Mouse (Mus musculus) bone marrow, adult 2 months (tissue): ENCODE results near the gene Dpp7. TPM values are rescaled to one million over a fixed set of nuclear protein-coding genes. Genes with fewer than 3 reads are reported as not detected.
A peak's percentile ranks its signal among the peaks of the same experiment; 100 is the strongest.

Source experiments
- H3K27ac ChIP-seq: fragments of 200-500 bp; 2 replicates; pipeline ENCODE4 v1.5.1; 2012; ENCODE audit warnings: low read depth, mild to moderate bottlenecking, control low read depth, inconsistent platforms, low read length; ENCODE audit not compliant: control insufficient read depth, poor library complexity, insufficient read depth
- H3K4me1 ChIP-seq: fragments of 200-500 bp; 2 replicates; pipeline ENCODE4 v1.6.1; 2011; ENCODE audit warnings: low read length; ENCODE audit not compliant: control insufficient read depth, insufficient read depth
- H3K4me3 ChIP-seq: fragments of 200-500 bp; replicated peaks from 2 replicates; pipeline ENCODE3; 2011; ENCODE audit warnings: mild to moderate bottlenecking, low read depth, low read length, control low read depth; ENCODE audit not compliant: control insufficient read depth
- CTCF ChIP-seq: fragments of 200-500 bp; IDR thresholded peaks from 2 replicates; pipeline ENCODE4 v1.5.1; 2011; ENCODE audit warnings: low read length, control low read depth; ENCODE audit not compliant: control insufficient read depth, insufficient read depth
- POLR2A ChIP-seq: fragments of 200-500 bp; IDR thresholded peaks from 2 replicates; pipeline ENCODE4 v1.6.1; 2011; ENCODE audit warnings: low read depth, mild to moderate bottlenecking, control low read depth, low read length, borderline replicate concordance; ENCODE audit not compliant: control insufficient read depth
- WGBS: fragments of 180-500 bp; shearing (Covaris S2); methylation state at CpG from one replicate; pipeline ENCODE4 v1.1.7; 2018; 5-methylcytosine and 5-hydroxymethylcytosine counted together
- polyA plus RNA-seq: library from polyadenylated mRNA; stranded (reverse); fragments of >200 nt; gene quantifications from 2 replicates; pipeline ENCODE4 v1.2.4, GENCODE M21; 2011; ENCODE audit warnings: low replicate concordance; ENCODE audit not compliant: missing spikeins, insufficient read depth, insufficient read length

The Dpp7 gene
- polyA plus RNA-seq, 1 experiment, result 29.5 TPM

DNA sequence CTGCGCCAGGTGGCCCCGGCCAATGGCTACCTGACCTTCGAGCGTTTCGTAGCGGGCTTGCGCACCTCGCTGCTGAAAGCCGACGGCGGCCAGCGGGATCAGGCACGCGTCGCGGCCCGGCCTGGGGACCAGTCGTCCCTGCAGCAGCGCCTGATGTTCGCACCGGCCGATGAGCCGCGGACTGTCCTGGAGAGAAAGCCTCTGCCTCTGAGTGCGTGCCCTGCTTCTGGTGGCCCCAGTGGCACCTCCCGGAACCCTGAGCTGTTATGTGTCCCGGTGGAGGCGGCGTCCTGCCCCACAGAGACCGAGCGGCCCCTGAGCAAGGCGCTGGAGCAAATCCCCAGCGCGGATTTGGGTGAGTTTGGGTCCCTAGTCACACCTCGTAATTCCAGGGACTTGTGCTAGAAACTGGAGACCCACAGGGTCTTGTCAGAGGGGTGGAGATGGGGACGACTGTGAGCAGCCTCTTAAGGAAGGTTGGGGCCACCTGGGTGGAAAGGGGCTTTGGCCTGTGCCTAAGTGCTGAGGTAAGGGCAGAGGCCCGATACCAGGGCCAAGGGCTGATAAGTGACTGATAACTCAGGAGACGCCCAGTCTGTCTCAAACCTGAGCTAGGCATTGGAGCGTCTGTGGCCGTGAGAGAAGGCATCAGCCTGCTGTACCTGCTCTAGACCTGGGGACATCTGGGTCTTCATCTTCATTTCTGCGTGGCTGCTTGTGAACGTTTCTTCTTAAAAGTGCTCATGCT, 16.7 kb upstream of the Dpp7 start:
- TF ChIP-seq CTCF (no peak), POLR2A (no peak)
- Histone ChIP-seq H3K4me3 (peak overlapping the region; percentile 61), H3K27ac (peak overlapping the region; percentile 50), H3K4me1 (peaks cover 3% of the 10 kb centered on the region)
- WGBS, result 3% methylated on average over 42 of the region's 42 CpGs

DNA sequence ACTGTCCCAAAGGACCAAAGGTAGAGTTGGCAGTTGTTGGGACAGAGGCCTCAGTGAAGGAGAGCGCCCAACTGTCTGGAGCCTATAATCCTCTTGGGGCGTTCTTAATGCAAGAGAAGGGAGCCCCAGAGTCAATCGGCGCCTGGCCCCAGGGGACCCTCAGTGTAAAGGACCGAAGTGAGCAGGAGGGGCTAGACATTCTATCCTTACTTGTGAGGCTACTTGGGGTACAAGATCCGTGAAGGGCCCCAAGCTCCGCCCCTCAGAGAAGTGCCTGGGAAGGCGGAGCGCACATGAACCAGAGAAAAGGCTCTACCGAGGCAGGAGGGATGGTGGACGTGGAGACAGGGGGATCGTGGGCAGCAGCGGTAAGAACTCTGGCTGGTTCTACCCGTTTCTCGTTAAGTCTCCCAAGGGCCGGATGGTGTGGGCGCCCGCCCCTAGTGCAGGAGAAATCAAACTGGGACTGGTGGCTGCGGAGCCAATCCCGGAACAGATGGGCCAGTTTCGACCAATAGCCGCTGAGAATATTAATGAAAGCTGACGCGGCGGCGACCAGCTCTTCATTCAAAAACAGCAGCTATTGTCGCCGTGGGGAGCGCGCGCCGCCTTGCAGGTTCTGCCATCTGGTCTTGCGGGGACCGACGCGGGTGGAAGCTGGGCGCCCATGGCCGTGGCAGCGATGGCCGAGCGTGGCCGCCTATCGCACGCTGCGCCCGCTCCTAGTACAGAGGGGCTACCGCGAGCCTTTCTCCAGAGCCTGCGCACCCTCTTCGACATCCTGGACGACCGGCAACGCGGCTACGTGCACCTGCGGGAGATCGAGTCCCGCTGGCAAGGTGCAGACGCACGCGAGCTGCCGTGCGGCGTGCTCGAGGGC, 15.8 kb upstream of the Dpp7 start, which contains the start of gene Sapcd2:
Gene Sapcd2 (plus strand): TSS at position 558 of the 880 bp plus-strand sequence.
- peak within 1 kb of the TSS; percentile 50 for H3K27ac ChIP-seq
- H3K4me3 ChIP-seq, result peak within 1 kb of the TSS; percentile 61
- WGBS, result 2% methylated on average over 65 of the region's 65 CpGs
- TF ChIP-seq CTCF, result no peak
- TF ChIP-seq POLR2A, result peak; percentile 78
- peaks cover 3% of the 10 kb centered on the region for H3K4me1 ChIP-seq

DNA sequence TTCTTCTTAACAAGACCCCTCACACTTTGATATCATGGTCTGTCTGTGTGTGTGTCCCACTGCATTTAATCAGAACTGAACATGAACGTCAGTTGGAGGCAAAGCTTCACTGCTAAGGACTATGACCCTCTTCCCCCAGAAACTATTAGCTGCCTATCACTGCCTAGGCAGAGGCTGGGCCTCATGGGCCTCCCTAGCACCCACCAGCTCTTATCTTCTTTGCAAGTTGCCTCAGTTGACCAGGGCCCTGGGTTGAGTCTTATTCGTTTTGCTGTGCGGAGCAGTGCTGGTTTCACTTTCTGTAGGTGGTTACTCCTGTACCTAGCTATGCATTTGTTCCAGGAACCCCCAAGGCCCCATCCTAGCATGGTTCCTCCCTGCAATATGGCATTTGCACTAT, 13.8 kb upstream of the Dpp7 start:
- 71% methylated on average over 3 of the region's 3 CpGs for WGBS
- H3K27ac ChIP-seq, result no peak overlapping the region
- H3K4me1 ChIP-seq, result peaks cover 3% of the 10 kb centered on the region
- TF ChIP-seq POLR2A (no peak), CTCF (no peak)
- H3K4me3 ChIP-seq, result no peak overlapping the region

DNA sequence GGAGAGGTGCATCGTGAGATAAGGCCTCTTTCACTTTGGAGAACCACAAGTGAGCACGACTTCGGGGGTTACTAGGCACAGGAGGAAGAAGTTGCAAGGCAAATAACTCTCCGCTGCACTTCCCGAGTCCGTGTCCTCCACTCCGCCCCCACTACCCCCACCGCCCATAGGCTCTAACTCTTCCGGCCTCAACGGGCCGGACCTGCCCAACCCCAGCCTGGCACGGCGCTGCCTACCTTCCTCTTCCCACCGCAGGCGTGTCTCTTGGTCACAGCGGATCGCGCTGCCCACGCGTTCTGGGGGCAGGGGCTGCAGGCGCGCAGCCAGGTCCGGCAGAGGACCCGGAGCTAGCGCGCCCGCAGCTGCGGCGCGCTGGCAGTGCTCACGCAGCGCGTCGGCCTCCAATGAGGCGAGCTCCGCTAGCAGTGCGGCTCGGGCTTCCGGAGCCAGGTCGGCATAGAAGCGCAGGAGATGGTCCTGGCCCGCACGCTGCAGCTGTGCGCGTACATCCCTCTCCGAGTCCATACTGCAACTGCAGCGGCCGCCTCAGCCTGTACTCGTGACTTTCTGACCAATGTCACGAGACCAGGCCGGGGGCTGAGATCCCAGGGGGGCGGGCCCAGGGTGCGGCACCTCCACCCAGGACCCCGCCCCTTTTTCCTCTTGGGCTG, 9.1 kb upstream of the Dpp7 start, which contains the start of gene Uap1l1:
Gene Uap1l1 (minus strand): TSS at position 592 of the 671 bp plus-strand sequence.
- H3K4me3 ChIP-seq, result peak within 1 kb of the TSS; percentile 83
- no peak for TF ChIP-seq CTCF
- peak; percentile 83; the same call in 1 of the 2 replicates for TF ChIP-seq POLR2A
- under 1% methylated on average over 54 of the region's 54 CpGs for WGBS
- peak within 1 kb of the TSS; percentile 96 for H3K27ac ChIP-seq
- peaks cover 3% of the 10 kb centered on the region for H3K4me1 ChIP-seq

DNA sequence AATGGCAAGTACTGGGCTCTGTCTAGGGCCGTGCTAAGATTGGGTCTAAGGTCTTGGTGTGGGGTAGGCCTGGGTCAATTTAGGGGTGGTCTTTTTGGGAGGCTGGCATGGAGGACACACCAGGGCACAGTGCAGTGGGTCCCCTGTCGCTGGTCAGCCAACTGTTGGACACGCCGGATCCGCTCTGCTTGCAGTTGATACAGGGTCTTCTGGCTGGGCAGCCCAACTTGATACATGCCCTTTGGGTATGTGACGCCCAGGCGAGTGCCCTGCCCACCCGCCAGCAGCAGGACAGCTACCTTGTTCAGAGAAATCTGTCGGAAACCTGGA, 8.6 kb upstream of the Dpp7 start:
- peak overlapping the region; percentile 83 for H3K4me3 ChIP-seq
- TF ChIP-seq CTCF (no peak), POLR2A (no peak)
- peak overlapping the region; percentile 96 for H3K27ac ChIP-seq
- peaks cover 3% of the 10 kb centered on the region for H3K4me1 ChIP-seq
- 24% methylated on average over 9 of the region's 9 CpGs for WGBS

DNA sequence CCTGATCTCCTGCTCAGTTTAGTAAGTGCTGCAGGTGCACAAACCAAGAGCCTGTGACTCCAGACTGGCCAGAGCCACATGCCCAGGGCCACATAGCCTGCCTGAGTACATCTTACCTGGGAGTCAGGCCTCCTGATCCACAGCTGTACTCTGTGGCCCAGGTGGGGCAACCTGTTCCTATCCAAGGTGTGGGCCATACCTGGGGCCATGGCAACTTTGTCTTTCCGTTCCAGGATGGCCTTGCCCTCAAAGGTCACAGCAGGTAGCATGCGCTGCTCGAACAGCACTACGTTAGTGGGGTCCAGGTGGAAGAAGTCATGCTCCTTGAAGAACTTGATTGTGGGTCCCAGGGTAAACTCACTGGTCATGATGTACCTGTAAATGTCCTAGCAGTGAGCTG, 8.2 kb upstream of the Dpp7 start:
- TF ChIP-seq CTCF (no peak), POLR2A (no peak)
- 87% methylated on average over 4 of the region's 4 CpGs for WGBS
- Histone ChIP-seq H3K4me1 (peaks cover 3% of the 10 kb centered on the region), H3K4me3 (peak overlapping the region; percentile 83), H3K27ac (no peak overlapping the region)

DNA sequence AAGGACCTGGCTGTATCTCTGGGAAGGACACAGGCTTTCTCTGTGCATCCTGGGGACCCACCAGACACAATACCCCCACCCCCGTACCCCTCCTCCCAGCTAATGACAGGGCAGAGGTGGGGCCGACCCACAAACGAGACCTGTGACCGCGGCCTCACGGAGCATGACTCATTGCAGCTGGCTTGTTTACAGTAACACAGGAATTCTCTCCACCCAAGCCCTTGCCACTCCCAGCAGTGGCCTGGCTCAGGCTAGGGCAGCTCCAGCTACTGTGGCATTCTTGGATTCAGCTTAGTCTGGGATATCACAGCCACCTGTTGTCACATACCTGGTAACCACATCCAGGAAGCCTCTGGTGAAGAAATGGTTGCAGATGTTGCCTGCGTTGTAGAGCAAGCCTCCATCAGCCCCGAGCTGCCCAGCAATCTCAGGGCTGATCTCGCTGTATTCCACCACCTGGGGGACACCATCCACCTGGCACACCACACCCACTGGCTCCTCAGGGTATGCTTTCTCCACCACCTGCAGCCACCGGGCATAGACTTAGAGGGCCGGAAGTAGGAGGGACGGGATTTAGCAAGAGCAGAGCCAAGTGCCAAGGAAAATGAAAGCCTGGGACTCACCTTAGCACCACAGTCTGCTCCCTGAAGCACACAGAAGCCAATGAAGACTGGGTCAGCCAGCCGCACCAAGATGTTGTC, 7.5 kb upstream of the Dpp7 start:
- WGBS, result 62% methylated on average over 13 of the region's 13 CpGs
- TF ChIP-seq POLR2A (no peak), CTCF (no peak)
- peaks cover 3% of the 10 kb centered on the region for H3K4me1 ChIP-seq
- H3K4me3 ChIP-seq, result no peak overlapping the region
- H3K27ac ChIP-seq, result no peak overlapping the region

DNA sequence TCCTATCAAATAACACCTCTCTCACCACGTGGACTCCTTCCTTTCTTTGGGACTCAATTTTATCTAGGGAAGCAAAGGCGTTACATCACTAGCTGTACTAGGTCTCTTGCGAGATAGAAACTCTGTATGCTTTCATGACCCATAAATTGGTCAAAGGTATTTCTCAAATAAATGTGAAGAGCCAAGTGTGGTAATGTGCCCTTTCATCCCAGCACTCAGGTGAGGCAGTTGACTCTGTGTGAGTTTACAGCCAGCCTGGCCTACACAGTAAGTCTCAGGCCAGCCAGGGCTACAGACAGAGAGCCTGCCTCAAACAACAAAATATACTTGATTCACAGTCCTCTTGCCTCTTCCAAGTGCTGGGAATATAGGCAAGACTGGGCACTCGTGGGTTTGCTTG, 3.7 kb upstream of the Dpp7 start:
- 56% methylated on average over 4 of the region's 4 CpGs for WGBS
- Histone ChIP-seq H3K4me1 (peaks cover 4% of the 10 kb centered on the region), H3K27ac (no peak overlapping the region), H3K4me3 (no peak overlapping the region)
- no peak for TF ChIP-seq CTCF
- no peak for TF ChIP-seq POLR2A
